Mouse (Mus musculus) adrenal gland, adult 18-20 months (tissue): ENCODE data around the gene P4ha3. TPM values are rescaled to one million over a fixed set of nuclear protein-coding genes. Genes with fewer than 3 reads are reported as not detected.
A peak's percentile ranks its signal among the peaks of the same experiment; 100 is the strongest.

ENCODE experiments used
- DNase-seq, 2 experiments: peaks; one replicate each; pipeline ENCODE4 v3.0.0; 2021 to 2022; ENCODE audit warnings: low spot score in 2 of 2
- total RNA-seq, 2 experiments: library from RNA; stranded (reverse); gene quantifications; 1 replicate in 1 of 2; 2 replicates in 1 of 2; pipeline ENCODE4 v1.2.3; 2021

P4ha3 gene
- total RNA-seq, 2 experiments from 2014 or later = 0.27 to 0.38 TPM

DNA sequence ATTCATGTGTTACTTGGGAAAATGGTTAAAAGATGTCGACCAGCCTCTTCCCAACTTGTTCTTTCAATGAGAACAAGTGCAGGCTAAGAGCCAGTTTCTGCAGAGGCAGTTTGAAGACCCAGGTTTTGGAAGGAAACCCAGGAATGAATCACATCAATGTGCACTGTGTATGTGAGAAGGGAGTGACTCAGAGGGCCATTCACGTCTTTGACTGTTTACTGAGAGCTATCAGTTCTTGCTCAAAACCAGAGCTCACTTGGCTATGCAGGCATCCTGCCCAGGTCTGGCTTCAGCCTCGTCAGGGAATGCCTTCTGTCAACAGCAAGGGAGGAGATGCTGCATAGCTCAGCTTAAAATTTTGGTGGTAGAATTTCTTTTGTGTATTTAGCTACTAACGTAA, 17.0 kb downstream of the P4ha3 start:
- no peak for DNase-seq

DNA sequence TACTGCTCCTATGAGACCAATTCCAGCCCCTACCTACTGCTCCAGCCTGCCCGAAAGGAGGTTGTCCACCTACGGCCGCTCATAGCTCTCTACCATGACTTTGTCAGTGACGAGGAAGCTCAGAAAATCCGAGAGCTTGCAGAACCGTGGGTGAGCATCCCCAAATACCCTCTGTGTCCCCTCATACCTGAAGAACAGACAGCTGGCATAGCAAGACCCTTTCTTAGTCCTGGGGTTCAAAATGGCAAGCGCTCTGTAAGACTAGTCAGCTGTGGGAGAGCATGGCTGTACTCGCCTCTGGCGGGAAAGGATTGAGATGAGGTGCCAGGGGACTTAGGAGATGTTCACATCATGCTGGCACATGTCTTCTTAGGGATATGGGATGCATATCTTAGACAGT, 20.6 kb downstream of the P4ha3 start:
- no peak for DNase-seq

DNA sequence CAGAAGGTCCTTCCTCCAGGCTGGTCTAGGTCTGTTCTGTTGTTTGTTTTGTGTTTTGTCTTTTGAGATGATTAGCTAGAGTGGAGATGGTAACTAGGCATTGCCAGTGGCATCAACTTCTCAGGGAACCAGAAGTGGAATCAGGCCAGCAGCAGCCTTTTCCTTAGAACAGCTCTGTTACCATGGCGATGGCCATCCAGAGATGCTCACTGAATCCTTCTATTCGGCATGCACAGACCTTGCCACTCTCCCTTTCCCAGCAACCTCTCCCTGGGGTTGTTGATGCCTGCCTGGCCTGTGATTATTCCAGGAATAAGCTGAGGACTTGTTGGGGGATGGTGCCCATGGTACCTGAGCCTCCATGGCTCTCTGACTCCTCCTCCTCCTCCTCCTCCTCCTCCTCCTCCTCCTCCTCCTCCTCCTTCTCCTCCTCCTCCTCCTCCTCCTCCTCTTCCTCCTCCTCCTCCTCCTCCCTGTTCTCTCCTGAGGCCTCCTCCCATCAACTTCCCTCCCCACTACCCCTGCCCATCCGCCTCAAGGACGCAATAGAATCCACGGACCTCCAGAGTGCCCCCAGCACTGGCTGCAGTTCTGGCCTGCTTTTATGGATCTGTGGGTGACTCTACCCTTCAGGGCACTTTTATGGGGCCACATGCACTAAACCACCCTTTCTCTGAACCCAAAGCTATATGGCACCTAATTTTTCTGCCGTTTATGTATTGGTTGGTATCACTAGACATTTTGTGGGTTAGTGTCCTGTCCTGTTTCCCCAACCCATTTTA, 22.7 kb downstream of the P4ha3 start:
- DNase-seq = no peak

GRCm38 (mm10) chr7:100309216-100309615, 23.9 kb downstream of the P4ha3 start:
- DNase-seq = no peak

DNA sequence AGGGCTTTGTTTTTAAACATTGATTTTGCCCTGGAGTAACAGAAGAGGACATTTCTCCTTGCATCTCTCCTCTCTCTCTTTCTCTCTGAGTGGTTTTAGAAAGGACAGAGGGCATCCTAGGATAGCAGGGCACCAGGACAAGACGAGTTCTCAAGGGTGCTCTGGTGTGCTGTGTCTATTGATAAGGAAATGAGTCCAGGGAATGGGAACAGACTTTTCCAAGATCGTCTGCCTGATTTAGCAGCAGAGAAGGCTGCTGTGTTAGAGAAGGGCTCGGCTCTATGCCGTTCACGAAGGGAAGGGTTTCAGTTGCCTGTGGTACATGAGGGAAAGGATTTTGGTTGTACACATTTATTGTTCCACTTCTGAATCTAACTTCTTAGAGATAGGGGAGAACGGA, 24.4 kb downstream of the P4ha3 start:
- no peak for DNase-seq

- no peak for DNase-seq
Observed at GRCm38 (mm10) chr7:100310290-100310689, 25.0 kb downstream of the P4ha3 start.

DNA sequence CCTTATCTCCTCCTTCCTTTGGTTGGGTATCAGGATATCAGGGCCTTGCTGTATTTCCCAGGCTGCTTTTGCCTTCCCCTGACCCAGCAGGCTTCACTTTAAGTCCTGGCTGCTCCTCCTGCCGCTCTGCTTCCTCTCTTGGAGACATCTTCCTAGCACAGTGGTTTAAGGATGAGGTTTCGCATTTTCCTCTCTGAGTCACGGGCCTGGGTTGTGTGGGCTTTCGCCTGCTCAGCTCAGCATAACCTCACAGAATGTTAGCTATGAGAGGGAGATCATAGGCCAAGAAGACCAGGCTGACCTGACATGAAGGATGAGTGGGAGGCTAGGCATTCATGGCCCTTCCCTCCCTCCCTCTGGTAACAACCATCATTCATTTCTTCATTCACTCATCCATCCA, 27.4 kb downstream of the P4ha3 start:
- DNase-seq = no peak

DNA sequence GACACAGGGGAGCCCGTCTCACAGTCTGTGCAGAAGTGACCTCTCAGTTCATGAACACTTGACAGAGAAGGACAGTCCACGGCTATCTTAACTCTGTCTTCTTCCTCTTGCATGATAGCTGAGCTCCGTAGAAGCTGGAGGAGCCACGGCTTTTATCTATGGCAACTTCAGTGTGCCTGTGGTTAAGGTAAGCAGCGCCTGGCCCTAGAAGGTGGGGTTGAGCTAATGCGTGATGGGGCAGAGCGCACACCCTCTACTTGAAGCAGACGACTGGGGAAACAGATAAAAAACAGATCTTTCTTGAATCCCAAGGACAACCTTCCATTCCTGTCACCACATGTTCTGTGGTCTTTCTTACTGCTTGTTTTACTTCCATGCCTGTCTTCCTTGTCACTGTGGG, 31.6 kb downstream of the P4ha3 start:
- no peak for DNase-seq

DNA sequence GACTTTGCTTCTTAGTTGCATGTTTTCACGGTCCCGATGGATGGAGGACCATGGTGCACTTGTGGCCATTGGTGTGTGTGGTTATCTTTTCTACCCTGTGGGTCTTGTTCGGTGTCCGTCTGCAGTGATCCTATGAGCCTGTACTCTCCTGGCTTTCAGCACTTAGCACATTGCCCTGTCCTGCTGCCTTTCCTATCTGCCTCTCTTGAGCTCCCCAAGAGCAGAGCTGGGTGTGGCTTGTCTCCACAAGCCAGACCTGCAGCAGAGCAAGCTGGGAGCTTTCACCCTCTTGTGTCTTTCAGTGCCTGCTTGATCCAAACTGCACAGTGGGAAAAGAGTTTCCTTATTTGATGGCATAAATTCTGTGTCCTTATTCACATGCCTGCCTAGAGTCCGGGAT, 32.2 kb downstream of the P4ha3 start:
- no peak for DNase-seq

DNA sequence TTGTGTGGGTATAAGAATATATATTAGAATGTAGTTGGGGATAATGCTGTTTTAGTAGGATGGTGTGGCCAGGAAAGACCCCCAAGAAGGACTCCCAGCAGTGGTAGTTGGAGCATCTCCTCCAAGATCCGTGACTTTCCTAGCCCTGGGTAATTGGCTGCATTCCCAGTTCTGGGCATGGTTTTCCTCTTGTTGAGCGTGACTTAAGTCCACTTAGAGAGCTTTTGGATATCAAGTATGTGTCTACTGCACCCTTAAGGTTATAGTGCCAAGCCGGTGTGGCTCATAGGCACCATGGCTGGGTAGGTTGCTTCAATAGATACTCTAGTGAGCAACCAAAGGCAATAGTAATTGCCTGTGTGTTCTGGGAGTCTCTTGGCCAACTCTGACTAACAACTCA, 38.4 kb downstream of the P4ha3 start:
- no peak for DNase-seq

DNA sequence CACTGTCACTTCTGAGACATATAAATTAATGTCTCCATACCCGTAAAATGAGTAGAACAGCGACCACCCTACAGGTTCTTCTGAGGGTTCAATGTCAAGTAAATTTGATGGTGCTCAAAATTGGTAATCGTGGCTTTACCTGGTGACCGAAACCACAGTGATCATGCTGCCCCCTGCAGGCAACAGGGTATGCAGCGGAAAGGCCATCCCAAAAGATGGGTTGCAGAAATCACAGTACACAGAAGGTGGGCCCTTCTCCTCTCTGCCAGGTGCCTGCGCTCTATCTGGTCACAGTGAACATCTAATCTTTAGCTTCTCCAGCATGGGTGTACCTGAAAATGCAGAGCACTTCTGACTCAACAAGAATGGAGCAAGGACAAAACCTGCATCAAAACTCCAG, 40.2 kb downstream of the P4ha3 start:
- DNase-seq = peak in 1 of 2 experiments; percentile 36

GRCm38 (mm10) chr7:100327514-100327913, 42.2 kb downstream of the P4ha3 start:
- DNase-seq = no peak

DNA sequence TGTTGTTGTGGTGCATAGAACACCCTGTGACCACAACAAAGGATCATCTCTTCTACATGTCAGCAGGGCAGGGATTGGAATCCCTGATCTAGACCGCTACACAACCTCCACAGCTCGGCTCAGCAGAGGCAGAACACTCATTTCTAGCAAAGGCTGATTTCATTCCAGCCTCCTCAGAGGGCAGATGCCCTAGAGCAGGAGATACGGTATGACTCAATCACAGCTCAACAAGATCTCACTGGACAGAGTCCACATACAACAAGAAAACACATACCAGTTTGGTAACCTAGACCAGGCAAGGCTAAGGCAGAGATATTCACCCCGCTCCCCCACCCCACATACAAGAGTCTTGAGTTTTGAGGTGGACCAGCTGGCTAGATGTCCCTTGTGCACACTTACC, 43.3 kb downstream of the P4ha3 start:
- DNase-seq = no peak

DNA sequence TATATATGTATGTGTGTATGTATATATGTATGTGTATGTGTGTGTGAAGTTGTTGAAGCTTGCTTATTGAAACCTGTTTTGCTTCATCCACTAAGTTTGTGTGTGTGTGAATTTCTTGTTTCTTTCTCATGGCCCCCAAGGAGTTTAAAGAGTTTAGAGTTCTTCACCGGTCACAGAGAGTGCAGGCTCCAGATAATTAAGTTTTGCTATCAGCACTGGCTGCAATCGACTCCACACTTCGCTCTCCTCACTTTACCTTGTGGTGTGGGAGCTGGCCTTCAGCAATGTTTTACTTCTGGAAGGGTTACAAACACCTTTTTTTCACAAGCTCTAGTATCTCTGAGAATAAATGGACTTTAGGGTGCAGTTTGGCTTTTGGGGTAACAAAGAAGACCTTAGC, 45.9 kb downstream of the P4ha3 start:
- DNase-seq = no peak

GRCm38 (mm10) chr7:100335921-100336320, 50.6 kb downstream of the P4ha3 start:
- DNase-seq = no peak

DNA sequence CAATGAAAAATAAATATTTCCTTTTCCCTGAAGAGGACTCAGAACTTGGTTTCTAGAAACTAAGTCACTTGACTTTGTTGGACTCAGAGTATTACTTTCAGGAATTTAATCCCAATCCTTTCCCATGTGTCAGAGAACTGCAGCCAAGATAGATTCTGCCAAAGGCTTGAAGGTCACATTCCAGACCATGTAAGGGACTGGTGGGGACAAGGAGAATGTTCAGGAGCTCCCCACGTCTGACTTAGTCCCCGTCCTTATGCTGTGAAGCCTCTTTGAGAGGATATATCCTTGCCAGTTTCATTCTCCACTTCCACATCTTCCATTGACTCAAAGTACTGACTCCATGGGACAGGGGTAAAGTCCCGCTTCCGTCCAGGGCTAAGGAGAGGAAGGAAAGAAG, 69.7 kb downstream of the P4ha3 start:
- no peak for DNase-seq

DNA sequence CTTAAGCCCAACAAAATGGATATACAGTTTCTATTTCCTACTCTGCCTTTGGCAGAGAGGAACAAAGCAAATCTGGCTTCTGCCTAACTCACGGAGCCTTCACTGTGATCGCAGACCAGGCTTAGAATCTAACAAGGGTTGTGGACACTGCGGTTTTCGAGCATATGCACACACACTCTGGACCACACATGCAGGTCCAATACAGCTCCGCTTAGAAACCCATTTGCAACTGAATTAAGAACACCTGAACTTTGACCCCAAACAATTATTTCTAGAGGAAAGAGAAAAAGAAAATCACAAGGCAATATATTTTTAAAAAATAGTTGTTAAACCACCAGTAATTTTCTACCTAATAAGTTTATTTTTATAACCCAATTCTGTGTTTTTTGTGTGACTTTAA, 71.0 kb downstream of the P4ha3 start:
- no peak for DNase-seq

- no peak for DNase-seq
Observed at GRCm38 (mm10) chr7:100356768-100357167, 71.4 kb downstream of the P4ha3 start.

GRCm38 (mm10) chr7:100357856-100358255, 72.5 kb downstream of the P4ha3 start:
- no peak for DNase-seq

DNA sequence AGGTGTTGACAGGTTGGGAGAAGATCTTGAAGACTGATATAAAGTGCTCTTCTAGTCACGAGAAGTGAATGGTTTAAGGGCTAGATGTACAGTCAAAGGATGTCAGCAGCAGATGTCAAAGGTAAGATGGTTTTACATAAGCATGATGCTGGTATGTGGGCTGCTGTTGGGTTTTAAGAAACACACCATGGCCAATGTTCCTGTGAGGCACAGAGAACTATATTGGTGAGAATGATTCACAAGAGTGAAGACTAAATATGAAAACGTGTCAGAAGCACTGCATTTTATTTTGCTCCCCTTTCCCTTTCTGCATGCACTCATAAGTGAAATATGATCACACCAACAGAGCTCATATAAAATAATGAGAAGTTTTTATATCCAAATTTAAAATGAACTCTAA, 77.8 kb downstream of the P4ha3 start:
- no peak for DNase-seq

DNA sequence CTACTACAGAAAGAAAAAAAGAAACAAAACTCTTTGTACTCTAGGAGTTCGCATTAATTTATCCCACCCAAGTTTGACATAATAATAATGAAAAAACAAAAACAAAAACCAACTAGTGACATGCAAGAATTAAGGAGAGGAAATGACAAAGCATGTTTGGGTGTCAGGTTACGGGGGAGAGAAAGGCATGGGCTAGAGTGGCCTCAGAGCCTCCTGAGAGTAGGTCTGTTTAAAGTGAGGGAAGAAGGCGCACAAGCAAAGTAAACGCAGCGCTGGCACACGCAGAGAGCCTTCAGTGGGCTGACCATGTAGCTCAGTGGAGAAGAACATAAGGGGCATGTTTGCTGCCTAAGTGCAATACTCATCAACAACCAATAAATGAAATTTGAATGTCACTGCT, 79.6 kb downstream of the P4ha3 start:
- no peak for DNase-seq
